Mouse (Mus musculus) cortical plate, adult 2 months (tissue): ENCODE measurements around the gene Fat2.

Experiments used
- CTCF ChIP-seq: fragments of 200-500 bp; IDR thresholded peaks from 2 replicates; pipeline ENCODE4 v1.5.1; 2011; ENCODE audit warnings: mild to moderate bottlenecking, control low read depth, low read length; ENCODE audit not compliant: insufficient read depth; ENCODE audit errors: extremely low read depth
- POLR2A ChIP-seq: fragments of 200-500 bp; IDR thresholded peaks from 2 replicates; pipeline ENCODE4 v1.6.1; 2011; ENCODE audit warnings: mild to moderate bottlenecking, low read length, control low read depth; ENCODE audit not compliant: insufficient read depth; ENCODE audit errors: extremely low read depth

DNA sequence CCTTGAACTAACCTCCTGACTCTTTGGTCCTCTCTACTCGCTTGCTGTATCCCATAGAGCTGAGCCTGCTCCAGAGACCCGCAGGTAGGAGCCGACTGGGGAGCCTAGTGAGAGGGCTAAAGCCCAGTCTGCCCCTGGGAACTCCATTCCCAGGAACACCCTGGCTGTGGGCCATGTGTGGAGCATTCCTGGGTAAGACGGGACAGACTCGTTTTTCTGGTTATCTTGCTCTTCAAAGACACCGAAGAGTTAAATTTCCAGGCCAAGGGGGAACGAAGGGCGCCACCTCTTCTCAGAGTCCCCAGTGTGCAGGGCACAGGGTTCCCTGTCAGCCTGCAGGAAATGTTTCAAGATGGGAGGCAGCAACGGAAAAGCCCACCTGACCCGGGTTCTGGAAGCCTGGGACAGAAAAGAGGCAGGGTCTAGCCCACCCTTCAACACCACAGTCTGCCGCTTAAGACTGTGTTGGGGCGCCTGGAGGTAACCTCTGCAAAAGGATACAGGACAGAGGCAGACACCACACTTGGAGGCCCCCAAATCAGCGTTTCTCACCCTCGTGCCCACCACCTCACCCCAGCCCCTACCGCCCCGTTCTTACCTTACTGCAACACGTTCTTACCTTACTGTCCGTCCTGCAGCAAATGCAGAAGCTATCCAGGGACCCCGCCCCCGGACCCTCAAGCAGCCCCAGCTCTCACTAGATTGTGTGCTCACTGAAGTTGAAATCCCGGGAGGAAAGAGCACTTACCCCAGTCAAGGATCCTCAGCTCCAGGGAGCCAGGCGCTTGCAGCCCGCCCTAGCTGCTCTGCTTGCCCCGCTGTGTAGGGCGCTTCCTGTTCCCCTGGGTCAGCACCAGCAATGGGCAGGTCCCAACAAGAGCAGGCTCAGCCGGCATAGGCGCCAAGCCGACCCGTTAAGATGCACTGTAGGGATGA is 22.3 kb downstream of the Fat2 start:
- TF ChIP-seq POLR2A (no peak), CTCF (no peak)
